Mouse (Mus musculus): ENCODE measurements at regions not wholly inside any gene's neighbourhood (a gene's known extent, or its start where the extent isn't known, plus 50 kb on each side); places are given as distances from the start of the nearest gene placed in this dataset.

DNA sequence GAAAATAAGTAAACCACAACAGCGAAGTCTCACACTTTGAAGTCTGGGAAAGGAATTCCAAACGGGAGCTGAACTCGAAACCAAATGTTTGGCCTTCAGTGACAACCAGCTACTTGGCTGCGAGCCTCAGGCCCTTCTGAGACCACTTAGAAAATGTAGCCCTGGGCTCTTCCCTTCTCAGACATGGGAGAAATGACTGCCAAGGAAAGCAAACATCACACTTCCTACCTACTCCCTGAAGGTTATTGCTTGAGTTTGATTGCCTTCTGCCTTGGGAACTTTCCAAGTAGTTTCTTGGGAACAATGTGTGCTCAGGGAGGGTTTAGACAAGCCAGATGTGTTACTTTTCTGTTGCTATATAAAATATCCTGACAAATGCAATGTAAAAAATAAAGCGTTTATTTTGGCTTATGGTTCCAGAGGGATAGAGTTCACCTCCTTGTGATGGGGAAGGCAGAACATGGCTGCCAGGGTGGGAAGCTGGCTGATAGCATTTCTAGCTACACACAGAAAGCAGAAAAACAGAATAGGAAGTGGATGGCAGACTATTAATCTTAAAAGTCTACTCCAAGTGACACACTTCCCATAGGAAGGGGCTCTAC, 194.8 kb upstream of the Rack1 start:
- peak overlapping the region; percentile 24; the same call in 1 of the 2 replicates for H3K27ac ChIP-seq
- intact Hi-C loops (cut with DNase I), result no loop called here

DNA sequence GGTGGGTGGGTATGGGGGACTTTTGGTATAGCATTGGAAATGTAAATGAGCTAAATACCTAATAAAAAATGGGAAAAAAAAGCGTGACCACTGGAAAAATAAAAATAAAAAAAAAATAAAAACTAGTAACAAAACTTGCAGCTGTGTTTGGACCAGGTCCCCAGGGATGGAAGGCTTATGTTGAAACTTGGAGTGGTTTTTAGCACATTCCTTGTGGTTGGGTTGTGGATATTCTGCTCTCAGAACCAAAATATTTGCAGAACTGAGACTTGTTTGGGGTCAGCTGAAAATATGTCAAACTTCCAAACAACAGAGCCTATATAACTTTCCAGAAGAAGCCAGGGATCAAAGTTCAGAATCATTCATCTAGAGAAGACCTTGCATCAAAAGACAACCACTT, 199.0 kb upstream of the Rack1 start:
- TF ChIP-seq CTCF (IDR thresholded peaks at IDR 0.05), result no peak
- peak; percentile 35 for DNase-seq
- Histone ChIP-seq H3K4me3 (no peak overlapping the region), H3K27ac (no peak overlapping the region)
- intact Hi-C loops (cut with DNase I), result no loop called here

More for the DNA sequence above, 194.8 kb upstream of the Rack1 start:
- TF ChIP-seq CTCF (IDR thresholded peaks at IDR 0.05), result no peak
- DNase-seq, result peak; percentile 66
- no peak overlapping the region for H3K4me3 ChIP-seq

DNA sequence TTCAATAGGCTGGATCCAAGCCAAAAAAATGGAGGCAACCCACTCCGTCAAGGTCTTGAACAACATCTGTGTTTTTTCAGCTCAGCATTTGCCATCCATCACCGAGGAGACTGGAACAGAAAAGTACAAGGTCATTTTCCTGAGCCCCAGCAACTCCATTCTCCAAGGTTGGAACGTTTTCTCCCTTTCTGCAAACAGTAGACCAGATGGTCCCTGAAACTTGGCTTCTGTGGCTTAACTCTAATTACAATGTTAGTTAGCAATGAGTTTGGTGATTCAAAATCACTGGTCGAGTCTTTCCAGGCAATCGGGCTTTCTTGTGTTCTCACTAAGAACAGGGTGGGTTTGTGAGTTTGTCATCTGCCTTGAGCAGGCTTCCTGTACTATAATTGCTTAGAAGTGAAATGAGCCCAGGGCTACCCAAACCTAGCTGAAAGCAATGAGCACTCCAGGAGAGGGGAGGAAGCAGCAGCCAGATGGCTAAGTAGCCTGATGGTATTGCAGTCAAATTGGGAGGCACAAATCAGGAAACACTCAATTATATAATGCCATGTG, 200.5 kb upstream of the Rack1 start:
- H3K4me3 ChIP-seq, result no peak overlapping the region
- no peak overlapping the region for H3K27ac ChIP-seq
- DNase-seq, result no peak
- no peak for TF ChIP-seq CTCF (IDR thresholded peaks at IDR 0.05)
- intact Hi-C loops (cut with DNase I), result no loop called here

DNA sequence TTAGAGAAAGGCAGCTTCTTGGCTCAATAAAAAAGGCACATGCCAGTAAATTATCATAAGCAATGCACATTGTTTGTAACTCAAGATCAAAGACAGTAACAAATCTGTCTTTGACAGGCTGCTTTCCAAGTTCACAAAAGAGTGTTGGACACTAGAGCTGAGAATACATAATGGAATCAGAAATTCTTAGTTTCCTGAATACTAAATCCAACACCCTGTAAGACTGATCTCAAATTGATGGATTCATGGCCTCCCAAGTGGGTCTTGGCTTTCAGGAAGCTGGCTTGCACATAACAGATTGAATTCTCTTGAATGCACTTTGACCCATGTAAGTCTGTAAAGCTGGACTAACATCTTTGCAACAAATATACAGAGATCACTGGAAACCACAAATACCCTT, 201.1 kb upstream of the Rack1 start:
- no peak for DNase-seq
- intact Hi-C loops (cut with DNase I), result no loop called here
- Histone ChIP-seq H3K4me3 (no peak overlapping the region), H3K27ac (no peak overlapping the region)
- no peak for TF ChIP-seq CTCF (IDR thresholded peaks at IDR 0.05)

DNA sequence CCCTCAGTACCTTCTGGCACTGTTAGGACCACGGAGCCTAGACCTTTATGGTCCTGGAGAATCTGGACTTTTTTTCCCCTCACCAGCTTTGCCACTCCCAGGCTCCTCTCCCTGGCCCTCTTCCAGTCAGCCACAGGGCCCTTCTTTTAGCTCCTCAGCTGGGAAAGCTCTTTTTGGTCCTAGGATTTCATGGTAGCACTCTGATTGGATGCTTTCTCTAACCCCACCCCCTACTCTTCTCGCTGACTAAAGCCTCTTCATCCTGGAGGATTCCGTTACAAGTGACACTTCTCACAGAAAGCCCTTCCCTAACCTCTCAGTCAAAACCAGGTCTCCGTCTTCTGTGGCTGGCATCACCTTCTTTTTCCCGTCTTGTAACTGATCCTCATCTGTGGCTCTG, 205.7 kb upstream of the Rack1 start:
- intact Hi-C loops (cut with DNase I), result no loop called here
- TF ChIP-seq CTCF (IDR thresholded peaks at IDR 0.05), result no peak
- no peak overlapping the region for H3K27ac ChIP-seq
- no peak for DNase-seq
- H3K4me3 ChIP-seq, result no peak overlapping the region

DNA sequence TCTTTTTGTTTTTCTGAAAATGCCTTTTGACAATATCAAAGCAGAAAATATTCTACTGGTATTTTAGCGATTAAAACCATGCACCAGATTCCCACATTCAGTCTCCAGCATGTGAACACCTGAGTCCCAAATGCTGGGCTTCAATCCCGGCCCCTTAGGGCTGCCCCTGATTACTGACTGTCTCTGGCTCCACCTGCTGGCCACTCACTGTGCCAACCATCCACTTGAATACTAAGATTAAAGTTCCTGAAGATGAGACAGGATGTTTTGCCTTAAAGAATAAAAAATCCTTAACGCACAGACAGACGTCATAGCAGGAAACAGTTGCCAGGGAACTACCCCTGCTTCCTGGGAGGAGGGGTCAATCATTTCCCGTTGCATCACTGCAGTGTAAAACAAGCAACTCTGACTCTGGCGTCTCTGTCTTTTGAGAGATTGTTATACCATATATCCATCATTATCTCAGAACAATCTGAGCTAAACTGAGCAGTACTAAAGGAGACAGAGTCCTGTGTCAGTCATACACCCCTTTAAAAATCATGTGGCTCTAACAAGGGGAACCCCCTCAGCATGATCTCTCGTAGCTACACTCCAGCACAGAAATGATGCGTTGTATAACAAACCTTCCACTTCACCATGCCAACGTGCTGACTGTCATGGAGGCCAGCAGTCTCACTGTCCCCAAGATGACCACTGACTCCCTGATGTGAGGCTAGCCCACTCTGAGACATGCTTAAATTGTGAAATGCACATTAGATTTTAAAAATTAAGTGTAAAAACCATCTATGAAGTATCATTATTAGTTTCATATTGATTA, 211.1 kb upstream of the Rack1 start:
- no peak overlapping the region for H3K27ac ChIP-seq
- intact Hi-C loops (cut with DNase I), result no loop called here
- no peak overlapping the region for H3K4me3 ChIP-seq
- peak; percentile 45 for DNase-seq
- peak; percentile 65 for TF ChIP-seq CTCF (IDR thresholded peaks at IDR 0.05)

DNA sequence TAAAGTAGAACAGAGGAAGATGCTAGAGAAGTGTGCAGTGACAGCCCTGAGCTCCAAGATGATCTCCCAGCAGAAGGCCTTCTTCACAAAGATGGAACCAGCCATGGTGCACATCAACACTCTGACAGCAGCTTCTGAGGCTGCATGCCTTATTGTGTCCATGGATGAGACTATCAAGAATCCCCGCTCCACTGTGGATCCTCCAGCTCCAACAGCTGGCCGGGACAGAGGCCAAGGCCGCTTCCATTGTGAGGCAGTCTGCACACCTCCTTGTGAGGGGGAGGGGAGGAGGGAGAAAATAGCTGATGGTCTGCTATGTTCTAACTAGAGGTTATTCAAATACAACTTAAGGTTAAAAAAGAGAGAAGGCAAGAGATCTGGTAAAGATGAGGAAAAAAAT, 231.4 kb upstream of the Rack1 start:
- Histone ChIP-seq H3K4me3 (no peak overlapping the region), H3K27ac (no peak overlapping the region)
- no peak for TF ChIP-seq CTCF (IDR thresholded peaks at IDR 0.05)
- intact Hi-C loops (cut with DNase I), result no loop called here
- DNase-seq, result peak; percentile 23

DNA sequence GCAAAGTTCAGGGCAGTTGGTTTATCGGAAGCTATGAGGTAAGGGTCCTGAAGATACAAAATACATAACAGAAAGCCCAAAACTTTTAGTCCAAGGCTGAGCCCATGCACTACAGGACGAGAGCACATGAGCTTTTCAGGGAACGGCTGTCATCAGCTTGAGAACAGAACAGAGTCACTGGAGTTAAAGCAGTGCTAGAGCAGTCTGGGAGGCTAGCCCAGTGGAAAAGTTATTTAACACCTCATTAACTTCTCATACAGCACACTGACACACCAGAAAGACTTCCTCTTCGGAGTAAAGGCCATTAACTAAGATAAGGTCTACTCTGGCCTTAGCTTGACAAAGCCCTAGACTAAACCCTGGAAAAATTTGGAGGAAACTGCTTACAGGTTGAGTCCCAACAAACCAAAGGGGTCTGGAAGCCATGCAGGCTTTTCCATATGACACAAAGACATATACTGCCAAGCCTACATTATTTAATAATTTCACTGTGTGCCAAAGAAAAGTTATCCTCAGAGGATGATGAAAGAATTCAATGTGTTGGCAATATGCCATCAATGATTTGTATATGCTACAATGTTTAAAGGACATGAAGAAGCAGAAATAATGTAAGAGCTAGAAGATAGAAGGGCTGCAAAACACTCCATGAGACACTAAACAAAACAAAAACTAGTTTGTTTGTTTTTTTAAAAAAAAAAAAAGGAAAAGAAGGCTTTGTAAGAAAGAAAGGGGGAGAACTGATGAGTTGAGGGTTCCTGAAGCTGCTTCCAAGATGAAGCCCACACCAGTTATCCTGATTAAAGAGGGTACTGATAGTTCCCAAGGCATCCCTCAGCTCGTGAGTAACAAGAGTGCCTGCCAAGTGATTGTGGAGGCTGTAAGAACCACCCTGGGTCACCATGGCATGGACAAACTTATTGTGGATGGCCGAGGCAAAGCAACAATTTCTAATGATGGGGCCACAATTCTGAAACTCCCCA, 232.3 kb upstream of the Rack1 start:
- intact Hi-C loops (cut with DNase I), result no loop called here
- no peak overlapping the region for H3K27ac ChIP-seq
- H3K4me3 ChIP-seq, result no peak overlapping the region
- TF ChIP-seq CTCF (IDR thresholded peaks at IDR 0.05), result no peak
- no peak for DNase-seq

DNA sequence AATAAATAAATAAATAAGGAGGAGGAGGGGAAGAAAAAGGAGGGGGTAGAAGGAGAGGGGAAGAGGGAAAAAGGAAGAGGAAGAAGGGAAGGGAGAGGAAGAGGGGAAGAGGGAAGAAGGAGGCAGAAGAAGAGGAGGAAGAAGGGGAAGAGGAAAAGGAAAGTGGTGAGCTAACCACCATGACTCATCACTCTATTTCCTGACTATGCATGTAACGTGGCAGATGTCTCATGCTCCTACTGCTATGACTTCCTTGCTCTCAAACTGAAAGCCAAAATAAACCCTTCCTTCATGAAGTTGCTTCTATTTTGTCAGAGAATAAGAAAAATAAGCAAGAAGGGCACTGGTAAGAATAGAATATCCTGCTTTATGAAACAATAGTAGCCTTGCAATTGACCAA, 242.1 kb upstream of the Rack1 start:
- intact Hi-C loops (cut with DNase I), result no loop called here
- TF ChIP-seq CTCF (IDR thresholded peaks at IDR 0.05), result no peak

DNA sequence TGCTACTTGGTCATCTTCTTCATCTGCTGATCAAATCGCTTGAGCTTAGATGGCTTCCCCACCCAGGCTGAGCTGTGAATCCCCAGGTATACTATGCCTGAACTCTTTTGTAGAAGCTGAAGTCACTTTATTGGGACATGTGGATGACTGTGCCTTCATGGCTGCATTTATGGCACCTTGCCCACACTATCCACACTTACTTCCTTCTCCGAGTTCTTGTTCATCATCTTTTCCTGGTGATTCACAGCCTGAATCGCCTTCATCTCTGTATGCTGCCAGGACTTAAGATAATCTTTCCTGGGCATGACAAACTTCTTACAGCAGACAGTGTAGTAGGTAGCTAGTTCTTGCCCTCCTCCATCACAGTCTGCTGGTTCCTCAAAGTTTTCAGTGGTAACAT, 248.1 kb upstream of the Rack1 start:
- Histone ChIP-seq H3K4me3 (no peak overlapping the region), H3K27ac (no peak overlapping the region)
- no peak for TF ChIP-seq CTCF (IDR thresholded peaks at IDR 0.05)
- intact Hi-C loops (cut with DNase I), result no loop called here
- no peak for DNase-seq

More for the DNA sequence above, 242.1 kb upstream of the Rack1 start:
- no peak for DNase-seq
- Histone ChIP-seq H3K4me3 (no peak overlapping the region), H3K27ac (no peak overlapping the region)

DNA sequence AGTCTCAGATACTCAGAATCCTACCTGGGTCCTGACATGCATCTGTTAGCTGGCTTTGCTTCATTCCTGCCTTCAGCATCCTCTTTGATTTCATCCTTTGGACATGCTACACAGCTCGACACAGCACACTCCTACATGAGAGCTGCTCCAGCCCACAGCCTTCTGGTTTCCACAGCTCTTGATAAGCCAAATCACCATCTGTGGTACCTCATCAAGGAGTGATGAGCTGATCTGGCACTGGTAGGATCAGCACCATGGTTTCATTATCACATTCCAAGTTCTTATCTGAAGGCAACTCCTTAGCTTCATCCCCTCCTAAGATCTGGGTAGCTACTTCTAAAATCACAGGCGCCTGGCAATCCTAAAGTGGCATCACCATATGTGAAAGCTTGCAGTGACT, 248.9 kb upstream of the Rack1 start:
- DNase-seq, result no peak
- no peak for TF ChIP-seq CTCF (IDR thresholded peaks at IDR 0.05)
- Histone ChIP-seq H3K27ac (no peak overlapping the region), H3K4me3 (no peak overlapping the region)
- intact Hi-C loops (cut with DNase I), result no loop called here

DNA sequence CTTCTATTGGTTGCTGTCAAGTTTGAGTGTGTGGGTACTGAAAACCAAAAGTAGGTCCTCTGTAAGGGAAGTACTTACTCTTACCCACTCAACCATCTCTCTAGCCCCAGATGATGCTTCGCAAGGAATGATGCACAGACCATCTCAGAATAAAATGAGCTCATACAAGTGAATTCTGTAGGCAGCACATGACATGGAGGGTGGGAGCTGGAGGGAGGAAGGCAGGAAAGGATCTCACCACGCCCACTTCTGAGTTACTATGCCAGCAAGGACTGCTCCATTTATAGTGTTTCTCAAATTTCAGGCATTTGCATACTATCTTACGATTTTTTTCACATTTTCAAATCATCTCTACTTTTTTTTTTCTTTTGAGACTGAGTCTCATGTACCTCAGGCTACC, 273.8 kb upstream of the Rack1 start:
- Histone ChIP-seq H3K27ac (no peak overlapping the region), H3K4me3 (no peak overlapping the region)
- DNase-seq, result no peak
- intact Hi-C loops (cut with DNase I), result no loop called here
- no peak for TF ChIP-seq CTCF (IDR thresholded peaks at IDR 0.05)
